25 mouse cellular contexts compared by ENCODE assay signal in the genomic region with DNA sequence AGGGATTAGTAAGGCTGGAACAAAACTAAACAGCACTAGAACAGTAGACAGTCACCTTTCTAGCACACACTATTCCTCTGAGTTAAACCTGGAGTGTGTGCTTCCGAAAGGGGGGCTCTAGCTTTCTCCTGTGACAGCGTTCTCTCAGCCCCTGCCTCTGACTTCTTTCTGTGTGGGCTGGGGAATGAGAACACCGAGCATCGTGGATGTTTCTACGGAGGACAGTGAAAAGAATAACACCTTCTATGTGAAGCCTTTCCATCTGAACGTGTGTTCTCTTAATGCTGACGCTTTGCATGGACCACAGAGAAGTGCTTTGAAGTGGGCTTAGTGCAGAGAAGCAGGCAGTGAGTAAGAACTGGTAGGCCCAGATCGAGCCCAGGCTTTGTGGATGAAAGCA. TPM values are rescaled to one million over a fixed set of nuclear protein-coding genes. Genes with fewer than 3 reads are reported as not detected.
DNase-seq lines count a peak whose midpoint lies in the region; ATAC-seq and TF ChIP-seq lines count a peak whose summit lies in the region.
"Had no signal": no experiment of that assay in that cellular context is flagged by ENCODE, and none has a peak within 500 bp of the region (broad histone marks: within the 10 kb centered on the region; RNA-seq: fewer than 3 reads in every experiment).

No protein-coding gene starts in this region.

- H3K27ac ChIP-seq in heart, embryonic 10.5 days: no peak overlapping the region
- peak overlapping the region; percentile 76 for H3K27ac ChIP-seq in heart, embryonic 16.5 days (ENCODE audit: low read length)
- peak overlapping the region; percentile 39 for H3K27ac ChIP-seq in embryonic facial prominence, embryonic 13.5 days
- peak overlapping the region; percentile 29; the same call in 1 of the 2 replicates for H3K27ac ChIP-seq in embryonic fibroblast, embryonic 13.5 days (ENCODE audit: insufficient read depth, low read length)
- H3K27ac ChIP-seq in liver, postnatal 0 days (ENCODE audit: low read depth): no peak overlapping the region
- H3K27ac ChIP-seq: forebrain, embryonic 10.5 days; forebrain, embryonic 15.5 days; hindbrain, embryonic 14.5 days; liver, embryonic 14.5 days had no signal

- H3K36me3 ChIP-seq in heart, embryonic 10.5 days: no peaks in the 10 kb centered on the region
- no peaks in the 10 kb centered on the region for H3K36me3 ChIP-seq in heart, embryonic 16.5 days (ENCODE audit: control insufficient read depth, insufficient read depth)
- no peaks in the 10 kb centered on the region for H3K36me3 ChIP-seq in embryonic facial prominence, embryonic 13.5 days
- 0 out of 2 replicates have a peak, but pooled peaks cover 3% of the 10 kb centered on the region for H3K36me3 ChIP-seq in liver, postnatal 0 days (replicated peaks; ENCODE audit: insufficient read depth, low read length)
- H3K36me3 ChIP-seq: forebrain, embryonic 10.5 days; forebrain, embryonic 15.5 days had no signal

- H3K9ac ChIP-seq in heart, embryonic 16.5 days (ENCODE audit: low read length): peak overlapping the region; percentile 43; the same call in 1 of the 2 replicates
- H3K9ac ChIP-seq in embryonic facial prominence, embryonic 13.5 days: no peak overlapping the region
- no peak overlapping the region for H3K9ac ChIP-seq in liver, postnatal 0 days (replicated peaks)
- H3K9ac ChIP-seq: forebrain, embryonic 15.5 days; hindbrain, embryonic 14.5 days; liver, embryonic 14.5 days; lung, embryonic 14.5 days had no signal

- TF ChIP-seq EP300 in liver, postnatal 0 days (IDR thresholded peaks at IDR 0.05; ENCODE audit: low read depth): no peak

- H3K4me3 ChIP-seq in heart, embryonic 10.5 days: no peak overlapping the region
- H3K4me3 ChIP-seq in heart, embryonic 16.5 days (ENCODE audit: low read length): no peak overlapping the region
- H3K4me3 ChIP-seq in embryonic facial prominence, embryonic 13.5 days: no peak overlapping the region
- no peak overlapping the region for H3K4me3 ChIP-seq in embryonic fibroblast, embryonic 13.5 days (ENCODE audit: insufficient read depth, low read length)
- H3K4me3 ChIP-seq in liver, postnatal 0 days (ENCODE audit: low read depth, low read length): no peak overlapping the region
- H3K4me3 ChIP-seq: forebrain, embryonic 10.5 days; forebrain, embryonic 15.5 days had no signal

- DNase-seq in heart, adult 11 months: peak; percentile 55
- DNase-seq in heart, embryonic 10.5 days (ENCODE audit: low spot score): no peak
- DNase-seq in heart, adult 9 months (ENCODE audit: low spot score in 2 of 2): no peak
- DNase-seq in liver, postnatal 0 days: no peak
- DNase-seq: adrenal gland, postnatal 14 days; cerebellum, adult 11-12 months; gastrocnemius, postnatal 10 days; kidney, adult 11 months; kidney, postnatal 14 days; layer of hippocampus, adult 9-11 months; left cerebral cortex, postnatal 4 days; liver; lung, embryonic 14.5 days; lung, postnatal 14 days; midbrain, embryonic 14.5 days; thymus, postnatal 4 days had no signal

- H3K27me3 ChIP-seq in heart, embryonic 10.5 days (ENCODE audit: insufficient read depth, poor library complexity, severe bottlenecking): no peaks in the 10 kb centered on the region
- H3K27me3 ChIP-seq in heart, embryonic 16.5 days (ENCODE audit: control insufficient read depth, insufficient read depth, low read length): no peaks in the 10 kb centered on the region
- H3K27me3 ChIP-seq in embryonic facial prominence, embryonic 13.5 days: no peaks in the 10 kb centered on the region
- H3K27me3 ChIP-seq in liver, postnatal 0 days (ENCODE audit: insufficient read depth, low read length): no peaks in the 10 kb centered on the region
- H3K27me3 ChIP-seq: forebrain, embryonic 15.5 days had no signal

- ATAC-seq in heart, embryonic 16.5 days (replicated peaks; ENCODE audit: extremely low read depth, insufficient read depth, low FRiP score): 0 out of 2 replicates have a peak, but pooled peaks have one; percentile 16
- peak; percentile 32; the same call in 1 of the 2 replicates for ATAC-seq in embryonic facial prominence, embryonic 13.5 days (ENCODE audit: insufficient number of reproducible peaks, insufficient read depth, low FRiP score, low TSS enrichment, low read depth)
- ATAC-seq in liver, postnatal 0 days: no peak
- ATAC-seq: CD4-positive, CD25-positive, alpha-beta regulatory T cell, adult 4 months; forebrain, embryonic 15.5 days; inflammation-experienced regulatory T-cells, adult 6 months had no signal

- TF ChIP-seq CTCF in embryonic fibroblast, embryonic 13.5 days (IDR thresholded peaks at IDR 0.05; ENCODE audit: borderline replicate concordance, insufficient read depth, low read length): no peak
- TF ChIP-seq CTCF in liver, postnatal 0 days (IDR thresholded peaks at IDR 0.05; ENCODE audit: low read depth): no peak

- no peaks in the 10 kb centered on the region for H3K9me3 ChIP-seq in heart, embryonic 10.5 days
- H3K9me3 ChIP-seq in heart, embryonic 16.5 days (replicated peaks; ENCODE audit: control insufficient read depth, low read length): no peaks in the 10 kb centered on the region
- no peaks in the 10 kb centered on the region for H3K9me3 ChIP-seq in embryonic facial prominence, embryonic 13.5 days
- no peaks in the 10 kb centered on the region for H3K9me3 ChIP-seq in liver, postnatal 0 days (ENCODE audit: low read length)
- H3K9me3 ChIP-seq: forebrain, embryonic 10.5 days; forebrain, embryonic 15.5 days had no signal

- 72% methylated on average over 8 of the region's 8 CpGs for WGBS in heart, embryonic 10.5 days
- WGBS in heart, embryonic 16.5 days: 67% methylated on average over 8 of the region's 8 CpGs
- 73% methylated on average over 8 of the region's 8 CpGs for WGBS in embryonic facial prominence, embryonic 13.5 days
- 82% methylated on average over 8 of the region's 8 CpGs for WGBS in liver, postnatal 0 days (ENCODE audit: insufficient replicate concordance)

- no peak for TF ChIP-seq POLR2A in embryonic fibroblast, embryonic 13.5 days (IDR thresholded peaks at IDR 0.05; ENCODE audit: low read depth, low read length)

- peaks cover 15% of the 10 kb centered on the region for H3K4me1 ChIP-seq in heart, embryonic 10.5 days
- H3K4me1 ChIP-seq in heart, embryonic 16.5 days (ENCODE audit: control insufficient read depth, insufficient read depth, low read length): peaks cover 33% of the 10 kb centered on the region
- peaks cover 27% of the 10 kb centered on the region for H3K4me1 ChIP-seq in embryonic facial prominence, embryonic 13.5 days
- H3K4me1 ChIP-seq in embryonic fibroblast, embryonic 13.5 days (ENCODE audit: control insufficient read depth, insufficient read depth, low read length): no peaks in the 10 kb centered on the region
- H3K4me1 ChIP-seq in liver, postnatal 0 days (ENCODE audit: insufficient read depth): no peaks in the 10 kb centered on the region; the same call in 1 of the 2 replicates

- peak overlapping the region; percentile 26 for H3K4me2 ChIP-seq in heart, embryonic 16.5 days (ENCODE audit: low read depth, low read length)
- no peak overlapping the region for H3K4me2 ChIP-seq in embryonic facial prominence, embryonic 13.5 days
- H3K4me2 ChIP-seq in liver, postnatal 0 days (ENCODE audit: low read depth, low read length): no peak overlapping the region
- H3K4me2 ChIP-seq: forebrain, embryonic 15.5 days; hindbrain, embryonic 14.5 days; lung, embryonic 14.5 days had no signal

RNA-seq across cellular contexts. Expression of gene Fam214a, which starts 29.5 kb away (rescaled TPM):
- 7.3 and 9.2 TPM in 2 replicates for polyA plus RNA-seq in heart, embryonic 10.5 days (2016; fragmentation: Nextera tagmentation; extraction: Ambion mirVana)
- polyA plus RNA-seq in heart, embryonic 16.5 days (2015; fragmentation: Nextera tagmentation; extraction: Ambion mirVana): 11.3 and 11.4 TPM in 2 replicates
- 13.8 and 15.1 TPM in 2 replicates for polyA plus RNA-seq in embryonic facial prominence, embryonic 13.5 days (2015; fragmentation: Nextera tagmentation; extraction: Ambion mirVana)
- polyA plus RNA-seq in embryonic fibroblast, embryonic 13.5 days (2011; ENCODE audit: insufficient read length, low read depth, missing spikeins): 18.3 and 18.9 TPM in 2 replicates
- polyA plus RNA-seq in liver, postnatal 0 days (2015; fragmentation: Nextera tagmentation; extraction: Ambion mirVana): 4.8 and 6.4 TPM in 2 replicates

RNA-seq across cellular contexts. Expression of gene Arpp19, which starts 55.2 kb away (rescaled TPM):
- polyA plus RNA-seq in heart, embryonic 10.5 days (2016; fragmentation: Nextera tagmentation; extraction: Ambion mirVana): 280 and 320 TPM in 2 replicates
- polyA plus RNA-seq in heart, embryonic 16.5 days (2015; fragmentation: Nextera tagmentation; extraction: Ambion mirVana): 187 and 195 TPM in 2 replicates
- polyA plus RNA-seq in embryonic facial prominence, embryonic 13.5 days (2015; fragmentation: Nextera tagmentation; extraction: Ambion mirVana): 313 and 324 TPM in 2 replicates
- polyA plus RNA-seq in embryonic fibroblast, embryonic 13.5 days (2011; ENCODE audit: insufficient read length, low read depth, missing spikeins): 220 and 227 TPM in 2 replicates
- 187 and 189 TPM in 2 replicates for polyA plus RNA-seq in liver, postnatal 0 days (2015; fragmentation: Nextera tagmentation; extraction: Ambion mirVana)

Comparison
In these comparisons a context has a peak if more than half of its experiments do, and no peak if none do; other contexts are left out.
1. H3K27ac ChIP-seq: peak in heart, embryonic 16.5 days (single experiment), embryonic facial prominence, embryonic 13.5 days (single experiment) and embryonic fibroblast, embryonic 13.5 days (single experiment); none in heart, embryonic 10.5 days (single experiment) and liver, postnatal 0 days (single experiment).